Mouse (Mus musculus) small intestine, adult 2 months (tissue): ENCODE data around the gene Ap1g2.
A peak's percentile ranks its signal among the peaks of the same experiment; 100 is the strongest.

ENCODE experiments used
- CTCF ChIP-seq: fragments of 200-500 bp; IDR thresholded peaks from 2 replicates; pipeline ENCODE4 v1.5.1; 2012; ENCODE audit warnings: low read depth, mild to moderate bottlenecking, control low read depth, inconsistent platforms, low read length, moderate library complexity, mixed read lengths; ENCODE audit not compliant: insufficient replicate concordance, insufficient read length; ENCODE audit errors: extremely low read depth
- POLR2A ChIP-seq: fragments of 200-500 bp; IDR thresholded peaks from 2 replicates; pipeline ENCODE4 v1.6.1; 2012; ENCODE audit warnings: low read depth, mild to moderate bottlenecking, control low read depth, inconsistent platforms, low read length, moderate library complexity

DNA sequence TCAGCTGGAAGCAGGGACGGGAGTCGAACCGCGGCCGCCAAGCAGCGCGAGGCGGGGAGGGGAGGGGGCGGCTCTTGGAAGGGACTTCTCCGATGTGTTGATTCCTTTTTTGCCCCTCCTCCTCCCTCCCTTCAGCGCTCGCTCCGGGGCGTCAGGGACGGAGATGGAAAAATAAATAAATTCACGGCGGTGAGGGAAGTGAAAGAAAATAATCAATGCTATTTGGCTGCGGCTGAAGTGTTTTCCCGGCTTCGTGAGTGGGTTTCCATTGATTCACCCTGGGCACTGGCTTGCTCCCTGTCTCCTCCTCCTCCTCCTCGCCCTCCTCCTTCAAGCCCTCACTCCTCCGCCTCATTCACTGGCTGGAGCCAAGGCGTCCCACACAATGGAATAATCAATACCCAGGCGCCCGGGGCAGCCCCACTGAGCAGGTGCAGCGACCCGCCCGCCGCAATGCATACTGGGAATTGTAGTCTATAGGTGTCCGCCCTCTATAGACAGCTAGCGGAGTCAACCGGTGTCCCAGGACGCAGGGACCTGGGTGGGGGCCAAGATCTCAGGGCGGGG is 14.3 kb downstream of the Ap1g2 start, which contains the start of gene Zfhx2:
- TF ChIP-seq CTCF (no peak), POLR2A (peak; percentile 20; the same call in 1 of the 2 replicates)
